Mouse (Mus musculus): ENCODE measurements around the gene Try10. TPM values are rescaled to one million over a fixed set of nuclear protein-coding genes. Genes with fewer than 3 reads are reported as not detected.
"Not testable (repeated sequence)": the region's sequence is repeated elsewhere in the genome, so short reads cannot be mapped to it uniquely, and the experiment has no call there.

Try10 gene
- polyA plus RNA-seq (2015; fragmentation: Nextera tagmentation; extraction: Ambion mirVana) = not detected in 2 replicates

- H3K9me3 ChIP-seq (ENCODE audit: control insufficient read depth, low read length) = no peaks in the 10 kb centered on the region
- H3K27me3 ChIP-seq (replicated peaks; ENCODE audit: control insufficient read depth, insufficient read depth, low read length) = no peaks in the 10 kb centered on the region
- no peaks in the 10 kb centered on the region for H3K36me3 ChIP-seq (ENCODE audit: control insufficient read depth, insufficient read depth, low read length)
- H3K9ac ChIP-seq (ENCODE audit: low read depth, low read length) = no peak within 1 kb of the TSS
- WGBS = 84% methylated on average over 2 of the region's 2 CpGs
- H3K4me2 ChIP-seq (ENCODE audit: low read length) = no peak within 1 kb of the TSS
- no peak within 1 kb of the TSS for H3K4me3 ChIP-seq (ENCODE audit: low read length)
- no peak within 1 kb of the TSS for H3K27ac ChIP-seq (ENCODE audit: low read depth, low read length)
- H3K4me1 ChIP-seq (ENCODE audit: control insufficient read depth, insufficient read depth, low read depth, low read length) = no peaks in the 10 kb centered on the region
- no peak for ATAC-seq
Measured at GRCm38 (mm10) chr6:41353932-41354331, at the start of gene Try10. TSS of gene Try10 (plus strand) at chr6:41354105.

GRCm38 (mm10) chr6:41316741-41317140, 37.2 kb upstream of the Try10 start, which contains the start of gene Try5:
TSS of gene Try5 (minus strand) at chr6:41316841.
- not testable (repeated sequence) for H3K27ac ChIP-seq (ENCODE audit: low read depth, low read length); H3K27me3 ChIP-seq (replicated peaks; ENCODE audit: control insufficient read depth, insufficient read depth, low read length); H3K4me1 ChIP-seq (ENCODE audit: control insufficient read depth, insufficient read depth, low read depth, low read length); ATAC-seq; H3K9me3 ChIP-seq (ENCODE audit: control insufficient read depth, low read length); H3K36me3 ChIP-seq (ENCODE audit: control insufficient read depth, insufficient read depth, low read length); H3K9ac ChIP-seq (ENCODE audit: low read depth, low read length); H3K4me3 ChIP-seq (ENCODE audit: low read length); H3K4me2 ChIP-seq (ENCODE audit: low read length)
- 71% methylated on average over 3 of the region's 3 CpGs for whole genome bisulfite sequencing

- H3K4me1 ChIP-seq (ENCODE audit: control insufficient read depth, insufficient read depth, low read depth, low read length); H3K27me3 ChIP-seq (replicated peaks; ENCODE audit: control insufficient read depth, insufficient read depth, low read length); H3K4me2 ChIP-seq (ENCODE audit: low read length); H3K36me3 ChIP-seq (ENCODE audit: control insufficient read depth, insufficient read depth, low read length); H3K27ac ChIP-seq (ENCODE audit: low read depth, low read length); H3K4me3 ChIP-seq (ENCODE audit: low read length); ATAC-seq; H3K9me3 ChIP-seq (ENCODE audit: control insufficient read depth, low read length); H3K9ac ChIP-seq (ENCODE audit: low read depth, low read length): not testable (repeated sequence)
- 93% methylated on average over 2 of the region's 2 CpGs for WGBS
Measured at GRCm38 (mm10) chr6:41373772-41374171, 19.9 kb downstream of the Try10 start.

GRCm38 (mm10) chr6:41377578-41377977, 23.7 kb downstream of the Try10 start, which contains the start of gene Prss3:
TSS of gene Prss3 (minus strand) at chr6:41377678.
- not testable (repeated sequence) for H3K4me2 ChIP-seq (ENCODE audit: low read length); H3K9me3 ChIP-seq (ENCODE audit: control insufficient read depth, low read length); H3K27ac ChIP-seq (ENCODE audit: low read depth, low read length); H3K36me3 ChIP-seq (ENCODE audit: control insufficient read depth, insufficient read depth, low read length); H3K9ac ChIP-seq (ENCODE audit: low read depth, low read length); H3K27me3 ChIP-seq (replicated peaks; ENCODE audit: control insufficient read depth, insufficient read depth, low read length); ATAC-seq; H3K4me3 ChIP-seq (ENCODE audit: low read length); H3K4me1 ChIP-seq (ENCODE audit: control insufficient read depth, insufficient read depth, low read depth, low read length)

GRCm38 (mm10) chr6:41386781-41387180, 32.9 kb downstream of the Try10 start:
- Histone ChIP-seq H3K4me3 (ENCODE audit: low read length) (no peak overlapping the region), H3K27me3 (replicated peaks; ENCODE audit: control insufficient read depth, insufficient read depth, low read length) (no peaks in the 10 kb centered on the region), H3K9me3 (ENCODE audit: control insufficient read depth, low read length) (no peaks in the 10 kb centered on the region), H3K9ac (ENCODE audit: low read depth, low read length) (no peak overlapping the region), H3K27ac (ENCODE audit: low read depth, low read length) (no peak overlapping the region), H3K4me1 (ENCODE audit: control insufficient read depth, insufficient read depth, low read depth, low read length) (no peaks in the 10 kb centered on the region), H3K4me2 (ENCODE audit: low read length) (no peak overlapping the region), H3K36me3 (ENCODE audit: control insufficient read depth, insufficient read depth, low read length) (no peaks in the 10 kb centered on the region)
- no peak for ATAC-seq
- WGBS = 78% methylated on average over 2 of the region's 2 CpGs

- not testable (repeated sequence) for H3K9ac ChIP-seq (ENCODE audit: low read depth, low read length); H3K27ac ChIP-seq (ENCODE audit: low read depth, low read length); H3K27me3 ChIP-seq (replicated peaks; ENCODE audit: control insufficient read depth, insufficient read depth, low read length); H3K9me3 ChIP-seq (ENCODE audit: control insufficient read depth, low read length); H3K4me1 ChIP-seq (ENCODE audit: control insufficient read depth, insufficient read depth, low read depth, low read length); H3K4me3 ChIP-seq (ENCODE audit: low read length); H3K36me3 ChIP-seq (ENCODE audit: control insufficient read depth, insufficient read depth, low read length); ATAC-seq; H3K4me2 ChIP-seq (ENCODE audit: low read length)
- 68% methylated on average over 1 of the region's 1 CpGs for WGBS
Measured at GRCm38 (mm10) chr6:41391640-41392039, 37.7 kb downstream of the Try10 start.

- H3K4me3 ChIP-seq (ENCODE audit: low read length); H3K9me3 ChIP-seq (ENCODE audit: control insufficient read depth, low read length); H3K27ac ChIP-seq (ENCODE audit: low read depth, low read length); H3K27me3 ChIP-seq (replicated peaks; ENCODE audit: control insufficient read depth, insufficient read depth, low read length); H3K4me2 ChIP-seq (ENCODE audit: low read length); H3K36me3 ChIP-seq (ENCODE audit: control insufficient read depth, insufficient read depth, low read length); H3K9ac ChIP-seq (ENCODE audit: low read depth, low read length); ATAC-seq; H3K4me1 ChIP-seq (ENCODE audit: control insufficient read depth, insufficient read depth, low read depth, low read length): not testable (repeated sequence)
Measured at GRCm38 (mm10) chr6:41392056-41392455, 38.2 kb downstream of the Try10 start, which contains the start of gene Gm5771. TSS of gene Gm5771 (plus strand) at chr6:41392356.

Other genes starting within 250 kb of the Try10 start
- gene Try4, start 51.8 kb upstream of the Try10 start, polyA plus RNA-seq (2015; fragmentation: Nextera tagmentation; extraction: Ambion mirVana) = not detected in 2 replicates
- 0.20 and 0.40 TPM in 2 replicates for gene Try5, start 37.3 kb upstream of the Try10 start, polyA plus RNA-seq (2015; fragmentation: Nextera tagmentation; extraction: Ambion mirVana)
- not detected in 2 replicates for gene Prss3, start 23.6 kb downstream of the Try10 start, polyA plus RNA-seq (2015; fragmentation: Nextera tagmentation; extraction: Ambion mirVana)
- not detected in 2 replicates for gene Gm5771, start 38.3 kb downstream of the Try10 start, polyA plus RNA-seq (2015; fragmentation: Nextera tagmentation; extraction: Ambion mirVana)
- not detected in 2 replicates for gene Gm10334, start 92.0 kb downstream of the Try10 start, polyA plus RNA-seq (2015; fragmentation: Nextera tagmentation; extraction: Ambion mirVana)
- not detected in 2 replicates for gene Prss1, start 104.8 kb downstream of the Try10 start, polyA plus RNA-seq (2015; fragmentation: Nextera tagmentation; extraction: Ambion mirVana)
- gene Prss2, start 167.7 kb downstream of the Try10 start, polyA plus RNA-seq (2015; fragmentation: Nextera tagmentation; extraction: Ambion mirVana) = not detected in 2 replicates